Mouse (Mus musculus) adrenal gland, postnatal 36 days (tissue): ENCODE data around the gene Fstl4. TPM values are rescaled to one million over a fixed set of nuclear protein-coding genes. Genes with fewer than 3 reads are reported as not detected.

Experiments
- DNase-seq, 2 experiments: peaks; one replicate each; pipeline ENCODE4 v3.0.0; 2021; ENCODE audit warnings: mixed read lengths in 1 of 2
- total RNA-seq, 2 experiments: library from RNA; stranded (reverse); gene quantifications; 2 replicates each; pipeline ENCODE4 v1.2.3; 2021

Gene Fstl4
- total RNA-seq, 2 experiments from 2014 or later, result 0.79 to 1.1 TPM

DNA sequence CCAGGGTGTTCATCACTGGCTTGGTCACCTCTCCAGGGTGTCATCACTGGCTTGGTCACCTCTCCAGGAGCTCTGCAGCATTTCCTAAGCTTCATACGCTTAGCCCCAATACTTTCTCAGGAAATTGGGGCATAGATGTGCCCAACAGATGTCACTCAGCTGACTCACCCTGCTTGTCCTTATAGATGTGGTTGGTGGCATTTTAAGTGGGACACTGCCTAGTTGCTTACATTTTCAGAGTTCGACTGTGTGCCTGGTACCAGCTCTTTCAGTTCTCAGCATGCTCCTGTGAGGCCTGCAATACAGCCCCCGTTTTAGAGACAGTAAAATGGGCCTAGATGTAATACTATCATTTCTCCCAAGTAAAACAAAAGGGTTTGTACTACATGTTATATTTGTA lies 8.6 kb downstream of the Fstl4 start:
- DNase-seq, result no peak

DNA sequence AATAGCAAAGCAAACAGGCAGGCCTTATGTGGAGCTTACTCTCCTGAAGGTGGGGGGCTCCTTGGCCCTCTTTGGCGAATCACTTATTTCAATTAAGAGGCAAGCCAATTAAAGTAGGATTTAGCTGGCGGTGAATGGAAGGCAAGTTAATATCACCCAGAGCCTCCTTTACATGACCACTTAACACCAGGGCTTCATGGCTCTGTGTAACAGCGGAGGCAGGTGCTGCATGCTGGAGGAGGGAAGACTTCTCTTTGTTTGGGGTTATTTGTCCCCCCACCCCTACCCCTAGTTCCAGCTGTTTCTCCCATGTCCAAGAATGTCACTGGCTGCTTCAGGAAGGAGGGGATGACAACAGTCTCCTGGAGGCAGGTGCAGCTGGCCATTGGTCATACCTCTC lies 10.9 kb downstream of the Fstl4 start:
- no peak for DNase-seq

DNA sequence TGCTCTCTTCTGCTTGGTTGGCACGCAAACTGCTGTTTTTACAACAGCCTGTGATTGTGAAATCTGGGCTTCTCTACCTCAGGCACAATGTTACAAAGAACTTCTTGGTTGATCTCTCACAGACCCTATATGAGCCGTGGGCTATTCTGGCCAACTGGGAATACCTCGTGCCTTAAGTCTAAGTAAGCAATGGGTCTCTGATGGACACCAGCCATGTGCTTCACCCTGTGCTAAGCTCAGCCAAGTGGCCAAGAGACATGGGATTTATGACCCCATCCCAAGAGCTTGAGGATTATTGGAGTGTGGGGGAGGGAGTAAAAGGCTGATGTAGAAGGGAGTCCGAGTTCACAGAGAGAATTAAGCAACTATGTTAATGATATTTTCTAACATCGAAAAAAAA lies 18.0 kb downstream of the Fstl4 start:
- no peak for DNase-seq

DNA sequence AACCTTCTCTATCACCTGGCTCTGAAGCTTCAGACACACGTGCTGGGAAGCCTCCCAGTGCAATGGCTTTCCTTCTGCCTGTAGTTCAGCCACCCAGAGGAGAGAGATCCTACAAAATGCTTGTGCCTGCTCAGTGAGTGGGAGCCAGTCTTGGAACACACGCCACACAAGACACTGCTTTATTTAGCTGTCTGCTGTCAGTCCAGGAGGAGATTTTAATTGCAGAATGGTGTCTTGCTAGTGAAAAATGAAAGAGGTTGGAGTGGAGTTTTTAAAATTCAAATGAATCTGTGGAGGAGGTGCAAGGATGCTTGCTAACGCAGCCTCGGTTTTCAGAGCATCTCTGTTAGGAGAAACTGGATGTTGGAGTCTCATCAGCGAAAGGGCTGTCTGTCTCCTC lies 29.9 kb downstream of the Fstl4 start:
- DNase-seq, result no peak

DNA sequence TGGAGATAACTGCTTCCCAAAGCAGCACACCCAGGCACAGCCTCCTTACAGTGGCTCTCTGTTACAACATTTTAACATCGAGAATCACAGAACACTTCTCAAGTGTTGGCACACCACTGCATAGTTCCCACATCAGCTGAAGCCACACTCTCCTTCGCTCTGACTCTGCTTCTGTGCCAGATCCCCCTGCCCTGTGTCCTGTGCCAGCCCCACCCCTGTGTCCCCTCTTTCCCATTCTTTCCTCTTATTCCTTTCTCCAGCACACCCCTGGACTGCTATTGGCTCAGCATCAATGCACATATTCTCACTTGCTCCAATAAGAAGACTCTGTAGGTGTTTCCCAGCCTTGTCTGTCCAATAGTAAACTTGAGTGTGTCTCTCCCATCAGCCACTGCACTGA lies 45.1 kb downstream of the Fstl4 start:
- no peak for DNase-seq

DNA sequence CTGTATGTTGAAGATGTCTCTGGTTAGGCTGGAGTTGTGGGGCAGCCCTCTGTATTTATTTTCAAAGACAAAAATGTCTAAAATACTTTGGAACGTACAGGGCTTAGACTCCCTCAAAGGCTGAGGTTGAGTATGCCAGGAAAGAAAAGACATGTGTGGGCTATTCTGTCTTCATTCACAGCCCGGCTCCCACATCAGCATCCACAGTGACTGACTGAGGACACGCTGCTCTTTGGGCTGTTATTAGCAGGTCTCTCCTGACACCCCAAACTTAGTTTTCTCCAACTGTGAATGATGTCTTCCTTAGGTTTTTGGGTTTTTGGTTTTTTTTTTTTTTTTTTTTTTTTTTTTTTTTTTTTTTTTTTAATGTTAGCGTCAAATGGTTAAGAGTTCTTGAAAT lies 51.6 kb downstream of the Fstl4 start:
- no peak for DNase-seq

DNA sequence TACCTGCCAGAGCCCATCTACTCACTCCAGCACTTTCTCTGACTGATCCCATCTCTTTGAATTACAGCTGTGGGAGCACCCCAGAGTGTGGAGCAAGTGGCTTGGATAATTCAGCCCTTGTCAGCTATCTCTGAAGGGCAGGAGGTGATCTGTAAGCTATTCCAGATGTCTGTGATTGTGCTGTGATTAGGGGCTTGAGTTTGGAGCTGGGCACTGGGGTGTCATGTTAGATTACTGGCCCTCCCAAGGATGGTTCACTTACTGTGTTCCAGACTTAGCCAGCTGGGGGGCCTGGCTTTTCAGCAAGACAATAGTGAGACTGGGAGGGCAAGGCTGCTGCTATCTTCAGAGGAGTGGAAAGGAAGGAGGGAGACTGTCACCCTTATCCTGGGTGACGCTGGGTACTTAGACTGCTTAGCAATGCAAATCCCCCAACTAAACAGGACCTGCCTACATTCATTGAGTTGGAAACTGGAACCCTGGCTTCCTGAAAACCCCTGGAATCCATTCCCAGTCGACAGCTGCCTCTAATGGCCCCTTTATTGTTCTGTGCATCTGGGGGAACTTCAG lies 56.0 kb downstream of the Fstl4 start:
- DNase-seq, result no peak

DNA sequence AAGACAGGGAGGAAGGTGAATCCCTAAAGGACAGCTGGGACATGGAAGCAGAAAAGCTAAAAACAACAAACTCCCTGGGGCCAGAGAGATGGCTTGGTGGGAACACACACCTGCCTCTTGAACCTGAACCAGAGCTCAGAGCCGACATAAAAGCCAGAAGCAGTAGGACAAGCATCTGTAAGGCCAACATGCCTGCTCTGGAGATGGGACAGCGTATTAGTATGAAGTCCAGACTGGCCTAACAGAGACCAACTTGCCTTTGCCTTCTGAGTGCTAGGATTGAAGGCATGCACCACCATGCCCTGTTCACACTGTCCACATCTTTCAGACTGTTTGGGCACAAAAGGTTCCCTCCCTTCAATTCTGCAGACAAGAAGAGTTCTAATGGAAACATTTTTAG lies 62.2 kb downstream of the Fstl4 start:
- DNase-seq, result no peak

DNA sequence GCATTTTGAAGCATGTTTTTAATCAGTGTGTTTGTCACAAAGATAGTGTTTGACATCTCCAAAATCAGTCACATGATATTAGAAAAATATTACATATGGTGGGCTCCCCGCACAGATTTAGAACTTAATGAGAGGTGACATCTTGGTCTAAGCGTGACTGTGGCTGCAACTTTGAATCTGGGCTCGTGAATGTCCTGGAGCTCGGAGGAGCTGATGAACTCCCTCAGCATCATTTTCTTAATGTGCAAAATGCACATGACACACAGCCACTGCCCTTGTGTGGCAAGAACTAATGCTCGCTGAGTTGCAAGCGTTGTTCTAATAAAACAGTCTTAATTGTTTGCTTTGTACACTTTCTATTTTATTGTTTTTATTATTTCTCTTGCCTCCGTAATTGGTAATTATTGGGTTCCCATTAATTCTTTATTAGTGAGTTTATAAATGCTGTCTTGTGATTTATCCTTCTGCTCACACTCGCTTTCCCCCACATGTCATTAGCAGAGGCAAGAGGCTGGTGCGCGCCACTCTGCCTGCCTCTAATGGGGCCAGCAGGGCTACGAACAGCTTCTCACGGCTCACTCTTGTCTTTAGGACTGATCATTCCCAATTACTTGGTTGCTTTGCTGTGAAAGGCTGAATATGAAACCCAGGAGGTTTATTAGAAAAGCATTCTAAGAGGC lies 67.3 kb downstream of the Fstl4 start:
- no peak for DNase-seq

DNA sequence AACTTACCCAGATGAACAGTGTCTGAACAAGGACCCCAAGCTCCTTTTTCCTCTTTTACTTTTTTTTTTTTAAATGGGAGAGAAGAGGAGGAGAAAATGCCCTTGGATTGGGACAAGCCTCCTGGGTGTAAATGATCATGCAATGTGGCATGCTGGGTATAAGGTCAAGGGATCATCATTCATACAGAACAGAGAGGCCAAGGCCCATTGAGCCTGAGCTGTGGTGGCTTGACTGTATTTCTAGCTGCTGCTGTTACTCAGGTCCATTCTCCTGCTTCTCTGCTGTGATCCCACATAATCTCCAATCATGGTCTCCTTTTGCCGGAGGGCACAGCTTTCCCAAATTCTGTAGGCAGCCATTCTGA lies 67.9 kb downstream of the Fstl4 start:
- DNase-seq, result peak in 1 of 2 experiments; percentile 12

DNA sequence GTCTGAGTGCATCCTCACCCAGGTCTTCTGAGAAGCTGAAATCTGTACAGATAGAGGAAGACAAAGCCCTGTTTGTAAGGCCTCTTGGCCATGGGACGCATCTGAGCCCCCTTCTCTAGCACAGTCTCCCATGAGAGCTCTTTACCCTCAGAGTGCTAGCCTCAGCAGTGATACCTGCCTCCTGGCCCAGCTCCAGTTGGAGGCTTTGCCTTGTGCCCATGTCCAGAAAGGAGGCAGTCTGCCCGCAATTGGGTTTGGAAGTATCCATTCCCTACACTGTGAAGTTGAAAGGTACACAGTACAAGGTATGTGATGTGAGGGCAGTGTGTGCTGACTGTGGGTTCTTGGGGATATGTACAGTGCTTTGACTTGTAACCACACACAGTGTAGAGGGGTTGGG lies 84.3 kb downstream of the Fstl4 start:
- no peak for DNase-seq

DNA sequence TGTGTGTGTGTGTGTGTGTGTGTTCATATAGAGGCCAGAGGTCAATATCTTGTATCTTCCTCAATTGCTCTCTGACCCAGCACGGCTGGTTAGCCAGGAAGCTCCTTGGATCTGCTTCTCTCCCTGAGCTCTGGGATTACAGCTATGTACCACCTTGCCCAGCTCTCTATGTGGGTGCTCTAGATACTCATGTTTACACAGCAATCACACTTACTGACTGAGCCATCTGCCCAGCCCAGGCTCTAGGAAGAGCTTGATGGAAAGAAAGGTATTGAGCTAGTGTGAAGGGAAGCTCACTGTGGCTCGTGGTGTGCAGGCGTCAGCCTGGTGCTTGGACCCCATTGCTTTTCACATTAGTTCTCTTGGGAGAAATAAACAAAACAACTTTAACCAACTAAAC lies 85.6 kb downstream of the Fstl4 start:
- no peak for DNase-seq

DNA sequence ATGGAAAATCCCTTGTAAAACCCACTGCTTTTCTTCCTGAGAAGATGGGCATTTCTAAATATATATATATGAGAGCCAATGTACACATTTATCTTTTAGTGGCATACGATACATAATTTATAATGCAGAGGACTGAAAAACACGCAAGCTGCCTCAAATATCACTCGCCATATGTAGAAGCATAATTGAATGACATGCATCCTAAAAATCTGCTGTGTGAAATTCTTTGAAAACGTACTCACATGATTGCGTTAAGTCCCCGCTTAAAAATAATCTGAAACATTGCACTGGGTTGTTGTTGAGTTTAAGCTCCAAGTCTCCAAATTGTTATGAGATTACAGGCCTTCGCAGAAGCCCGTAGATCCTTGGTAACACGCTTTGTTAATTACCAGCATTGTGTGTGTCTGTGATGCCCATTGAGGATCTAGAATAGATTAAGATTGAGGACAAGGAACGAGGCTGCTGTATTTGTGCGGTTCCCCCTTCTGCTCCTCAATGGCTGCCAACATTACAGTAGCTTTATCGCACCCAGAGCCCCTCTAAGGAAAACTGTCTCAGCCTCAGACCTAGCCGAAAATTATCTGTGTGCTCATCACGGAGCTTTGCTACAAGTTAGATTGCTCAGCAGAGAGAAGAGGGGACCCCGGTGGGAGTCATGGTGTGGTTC lies 108.5 kb downstream of the Fstl4 start:
- no peak for DNase-seq

DNA sequence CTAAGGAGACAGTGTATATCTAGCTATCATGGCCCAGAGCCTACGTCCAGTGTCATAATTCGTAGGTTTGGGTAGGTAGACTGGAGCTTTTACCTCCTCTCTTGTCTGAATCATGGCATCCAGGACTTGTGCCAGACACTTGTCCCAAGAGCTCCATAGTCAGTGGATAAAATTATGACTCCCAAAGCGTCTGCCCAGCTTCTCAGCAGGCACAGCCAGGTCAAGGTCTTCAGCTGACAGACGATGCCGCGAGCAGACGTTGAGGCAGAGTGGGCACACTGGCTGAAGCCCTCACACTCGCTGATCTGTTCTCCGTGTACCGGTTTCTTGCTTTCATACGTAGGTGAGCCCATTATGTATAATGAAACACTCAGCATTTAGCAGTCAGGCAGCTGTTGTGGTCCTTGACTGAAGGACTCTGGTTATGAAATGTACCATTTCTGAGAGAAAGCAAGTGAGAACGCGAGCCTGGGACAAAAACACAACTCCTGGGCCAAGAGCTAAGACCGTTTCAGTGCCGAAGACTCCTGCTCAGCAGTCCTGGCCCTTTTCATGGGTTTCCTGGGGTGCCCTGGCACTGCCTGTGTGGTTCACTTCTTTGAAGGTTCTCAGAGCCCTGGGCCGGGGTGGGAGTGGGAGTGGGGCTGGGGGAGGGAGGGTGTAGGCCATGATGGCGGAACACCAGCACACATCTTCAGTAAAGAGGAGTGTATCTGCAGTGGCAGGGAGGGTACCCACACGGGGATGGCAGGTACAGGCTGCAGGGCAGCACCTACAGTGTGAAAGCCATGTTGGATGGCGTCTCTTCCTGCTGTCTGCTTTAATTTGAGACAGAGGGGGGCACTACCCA lies 111.7 kb downstream of the Fstl4 start:
- peak; percentile 75 for DNase-seq

DNA sequence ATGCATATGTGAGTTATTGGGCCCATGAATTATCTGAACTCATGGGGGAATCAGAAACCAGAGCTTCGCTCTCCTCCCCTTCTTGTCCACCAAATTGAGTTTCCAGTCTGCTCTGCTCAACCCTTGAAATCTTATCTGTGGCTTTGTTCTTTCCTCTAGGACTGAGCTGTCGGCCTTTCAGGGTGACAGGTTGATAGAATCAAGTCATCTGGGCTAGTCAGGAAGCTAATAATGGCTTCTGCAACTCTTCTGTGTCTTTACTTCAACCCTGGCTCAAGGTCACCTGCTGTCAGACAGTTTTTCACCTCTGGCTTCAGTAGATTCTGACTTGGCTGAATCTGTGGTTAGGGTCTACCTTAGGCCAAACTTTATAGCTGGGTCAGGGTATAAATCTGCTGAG lies 113.2 kb downstream of the Fstl4 start:
- DNase-seq, result no peak

DNA sequence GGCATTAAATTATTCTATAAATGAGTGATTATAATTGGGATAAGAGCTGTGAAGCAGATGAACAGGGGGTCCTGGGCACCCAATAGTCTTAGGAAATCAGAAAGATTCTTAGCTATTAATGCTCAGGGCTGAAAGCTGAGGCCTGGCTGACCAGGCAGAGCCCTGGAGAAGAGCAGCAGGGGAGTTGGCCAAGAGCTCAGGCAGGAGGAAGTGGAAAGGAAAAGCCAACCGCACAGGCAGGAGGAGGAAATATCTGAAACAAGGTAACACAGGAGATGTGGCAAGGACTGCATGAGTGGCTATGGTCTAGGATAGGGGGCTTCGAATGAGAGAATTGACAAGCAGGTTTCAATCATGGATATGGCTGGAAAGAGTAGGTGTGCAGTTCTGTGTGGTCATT lies 115.5 kb downstream of the Fstl4 start:
- no peak for DNase-seq

DNA sequence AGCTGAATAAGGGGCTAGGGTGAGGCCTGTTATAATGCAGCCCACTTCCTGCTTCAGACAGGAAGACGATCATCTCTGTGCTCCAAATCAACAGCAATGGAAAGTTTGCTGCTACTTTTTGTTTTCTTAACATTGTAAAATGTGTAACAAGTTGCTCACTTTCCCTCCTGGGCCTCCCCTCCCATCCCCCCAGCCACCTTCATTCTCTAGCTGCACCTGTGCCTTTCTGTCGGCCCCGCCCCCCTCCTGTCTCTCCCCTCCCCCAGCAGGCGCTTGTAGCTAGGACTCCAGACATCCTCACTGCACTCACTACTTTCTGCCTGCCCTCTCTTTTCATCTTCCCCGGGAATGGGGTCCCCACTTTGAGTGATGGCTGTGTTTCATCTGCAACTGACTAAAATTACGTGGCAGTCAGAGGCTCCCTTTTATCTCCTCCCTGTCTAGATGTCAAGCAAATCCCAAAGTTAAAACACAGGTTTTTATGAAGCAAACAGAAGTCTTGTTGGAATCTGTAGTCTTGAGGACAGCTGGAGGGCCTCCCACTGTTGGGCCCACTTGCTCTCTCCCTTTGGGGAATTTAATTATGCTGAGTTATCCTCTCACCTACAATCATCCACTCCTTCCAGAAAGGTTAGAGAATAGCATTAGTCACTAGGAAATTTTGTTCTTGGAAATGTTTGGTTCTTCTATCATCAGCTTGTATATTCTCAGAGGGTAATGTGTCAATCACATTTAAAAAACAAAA lies 122.3 kb downstream of the Fstl4 start:
- no peak for DNase-seq

DNA sequence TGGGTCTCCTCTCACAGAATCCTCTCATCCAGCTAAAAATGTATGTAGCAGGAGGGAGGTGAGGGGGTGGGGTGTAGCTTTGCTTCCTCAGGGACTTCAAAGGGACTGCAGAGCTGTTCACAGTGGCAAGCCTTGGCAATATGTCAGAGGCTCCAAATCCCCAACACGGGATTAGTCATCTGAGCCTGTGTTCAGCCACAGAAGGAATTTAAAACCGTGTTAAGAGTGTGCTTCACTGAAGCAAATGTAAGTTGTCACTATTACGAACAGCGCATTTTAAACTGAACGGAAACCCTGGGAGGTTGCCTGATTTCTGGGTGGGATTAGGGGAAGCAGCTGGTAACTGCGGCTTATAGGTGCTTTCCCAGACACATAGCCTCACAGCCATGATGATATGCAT lies 123.7 kb downstream of the Fstl4 start:
- DNase-seq, result peak; percentile 13 to 17

DNA sequence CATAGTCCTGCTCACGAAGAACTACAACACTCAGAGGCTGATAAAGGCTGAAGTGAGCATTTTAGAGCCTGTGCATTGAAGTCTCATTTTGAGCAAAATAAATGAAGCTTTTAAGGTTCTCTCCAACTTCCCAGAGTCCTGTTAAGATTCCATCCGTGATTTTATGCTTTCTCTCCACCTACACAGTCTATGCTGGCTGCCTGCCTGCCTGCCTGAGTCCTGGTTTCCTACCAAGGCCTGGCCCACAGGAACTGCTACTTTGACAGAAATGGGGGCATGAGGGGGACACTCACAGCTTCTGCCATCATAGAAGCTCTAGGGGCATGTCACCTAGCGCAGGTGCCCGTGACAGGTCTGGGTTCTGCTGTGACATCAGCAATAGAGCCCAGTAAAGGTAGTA lies 125.1 kb downstream of the Fstl4 start:
- DNase-seq, result no peak

DNA sequence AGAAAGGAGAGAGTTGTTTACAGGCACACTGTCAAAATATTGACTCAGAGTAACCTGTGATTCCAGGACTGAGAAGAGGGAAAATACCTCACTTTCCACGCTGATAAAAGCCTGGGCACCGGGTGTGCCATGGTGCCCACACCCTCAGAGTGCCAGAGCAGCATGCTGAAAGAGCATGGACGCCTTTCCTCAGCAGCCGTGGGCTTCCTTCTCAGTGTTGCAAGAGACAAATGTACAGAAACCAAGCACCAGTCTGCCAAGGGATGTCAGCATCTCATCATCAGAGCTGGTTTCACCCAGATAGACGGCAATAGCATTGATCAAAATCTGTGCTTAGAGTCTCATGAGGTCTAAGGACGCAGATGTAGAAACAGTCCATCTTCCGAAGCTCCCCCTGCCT lies 125.7 kb downstream of the Fstl4 start:
- no peak for DNase-seq

DNA sequence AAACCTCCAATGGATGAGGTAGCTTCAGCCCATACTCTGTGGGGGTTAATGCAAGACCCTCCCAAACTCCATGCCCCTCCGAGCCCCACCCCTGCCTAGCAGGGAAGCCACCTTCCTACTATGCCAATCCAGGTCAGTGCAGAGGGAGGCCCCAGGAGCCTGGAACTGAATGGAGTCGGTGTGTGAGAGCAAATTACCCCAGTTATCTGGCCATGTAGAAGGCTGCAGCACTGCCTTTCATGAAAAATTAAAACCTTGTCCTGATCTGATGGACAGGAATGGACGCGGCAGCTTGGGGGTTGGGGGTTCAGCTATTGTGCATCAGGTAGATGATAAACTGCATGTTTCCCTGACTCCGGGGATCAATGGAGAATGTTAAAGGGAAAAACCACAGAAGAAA lies 139.7 kb downstream of the Fstl4 start:
- no peak for DNase-seq

DNA sequence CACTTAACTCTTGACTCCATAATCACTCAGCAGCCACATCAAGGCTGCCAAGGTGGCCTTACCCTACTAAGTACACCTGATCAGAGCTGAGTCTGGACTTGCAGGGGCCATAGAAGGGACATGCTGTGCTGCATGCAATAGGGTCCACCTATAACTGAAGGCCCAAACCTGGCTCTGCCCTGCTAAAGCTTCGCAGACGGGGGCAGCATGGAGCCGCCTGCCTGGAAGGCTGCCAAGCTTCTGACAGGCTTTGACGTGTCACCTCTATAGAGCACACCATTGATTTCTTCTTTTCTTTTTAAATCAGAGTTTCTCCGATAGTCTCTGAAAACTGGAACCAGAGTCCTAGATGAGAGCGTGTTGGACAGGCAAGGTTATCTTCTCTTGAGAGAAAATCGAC lies 146.4 kb downstream of the Fstl4 start:
- DNase-seq, result peak; percentile 29 to 39
